Mouse (Mus musculus): ENCODE results near the gene Ssbp3.

The Ssbp3 gene

DNA sequence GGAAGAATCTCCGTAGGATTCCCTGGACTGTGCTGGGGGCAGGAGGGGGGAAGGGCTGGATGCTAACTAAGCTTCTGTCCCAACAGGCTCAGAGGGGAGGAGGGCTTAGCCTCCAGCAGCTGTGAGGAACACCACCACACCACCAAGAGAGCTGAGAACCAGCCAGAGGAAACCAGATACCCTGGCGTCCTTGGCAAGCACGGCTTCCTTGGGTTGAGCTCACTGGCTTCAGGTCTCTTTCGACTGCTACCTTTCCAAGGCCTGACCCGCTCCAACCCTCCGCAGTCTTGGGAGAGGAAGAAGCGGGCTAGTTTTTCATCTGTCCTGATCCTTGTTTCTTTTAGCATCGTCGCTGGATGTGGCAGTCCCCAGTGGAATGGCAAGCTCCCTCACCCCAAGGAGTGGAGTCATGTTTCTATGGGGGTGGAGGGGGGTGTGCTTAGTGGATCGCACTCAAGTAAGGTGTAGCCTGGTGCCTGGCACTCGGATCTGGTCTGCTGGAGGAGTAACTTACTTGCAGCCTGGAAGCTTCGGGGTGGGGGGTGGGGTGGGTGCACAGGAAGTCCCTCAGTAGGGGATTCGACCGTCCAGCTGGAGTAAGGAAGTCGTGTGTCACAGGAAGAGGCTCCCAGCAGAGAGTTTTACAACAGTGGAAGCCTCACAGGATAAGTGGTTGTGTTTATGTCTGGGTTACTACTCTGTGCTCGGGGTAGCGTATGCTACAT lies 2.6 kb upstream of the Ssbp3 start:
- peak; percentile 23 for DNase-seq (ENCODE audit: low spot score)

DNA sequence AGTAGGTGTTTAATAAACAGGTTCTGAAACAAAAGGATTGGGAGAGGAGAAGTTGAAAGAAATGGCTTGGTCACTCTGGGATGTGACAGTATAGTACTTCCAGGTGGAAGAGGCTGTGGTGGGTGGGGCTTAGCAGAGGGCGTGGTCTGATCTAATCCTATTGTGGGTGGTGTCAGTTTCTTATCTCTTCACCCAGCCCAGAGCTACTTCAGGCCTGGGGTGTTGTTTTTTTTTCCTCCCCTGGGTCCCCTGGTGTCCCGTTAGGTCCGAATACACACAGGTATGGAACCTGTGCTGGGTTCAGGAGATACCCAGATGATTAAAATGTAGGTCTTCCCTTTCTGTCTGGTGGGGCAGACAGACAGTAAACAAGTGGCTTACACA lies 2.1 kb upstream of the Ssbp3 start:
- DNase-seq (ENCODE audit: low spot score), result peak; percentile 66

- peak; percentile 73 for DNase-seq (ENCODE audit: low spot score)
Measured at GRCm38 (mm10) chr4:106908950-106909751, 1.4 kb upstream of the Ssbp3 start.

DNA sequence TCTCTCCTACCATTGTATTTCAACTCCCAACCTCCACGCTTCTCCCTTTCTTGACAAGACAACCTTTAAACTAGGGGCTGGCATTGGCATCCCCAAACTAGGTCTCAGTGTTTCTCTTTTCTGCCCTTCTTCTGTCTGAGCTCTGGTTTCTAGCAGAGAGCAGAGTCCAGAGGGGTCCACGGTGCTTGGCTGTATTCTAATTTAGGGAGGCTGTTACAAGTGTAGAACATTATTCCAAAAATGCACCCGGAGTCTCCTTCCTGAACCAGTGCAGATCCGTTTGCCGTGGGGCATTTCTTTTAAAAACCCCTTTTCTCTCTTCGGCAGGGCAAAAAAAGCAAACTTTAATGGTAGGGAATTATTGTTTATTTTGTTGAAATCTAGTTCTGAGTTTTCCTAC lies 704 bp upstream of the Ssbp3 start:
- DNase-seq (ENCODE audit: low spot score), result no peak

DNA sequence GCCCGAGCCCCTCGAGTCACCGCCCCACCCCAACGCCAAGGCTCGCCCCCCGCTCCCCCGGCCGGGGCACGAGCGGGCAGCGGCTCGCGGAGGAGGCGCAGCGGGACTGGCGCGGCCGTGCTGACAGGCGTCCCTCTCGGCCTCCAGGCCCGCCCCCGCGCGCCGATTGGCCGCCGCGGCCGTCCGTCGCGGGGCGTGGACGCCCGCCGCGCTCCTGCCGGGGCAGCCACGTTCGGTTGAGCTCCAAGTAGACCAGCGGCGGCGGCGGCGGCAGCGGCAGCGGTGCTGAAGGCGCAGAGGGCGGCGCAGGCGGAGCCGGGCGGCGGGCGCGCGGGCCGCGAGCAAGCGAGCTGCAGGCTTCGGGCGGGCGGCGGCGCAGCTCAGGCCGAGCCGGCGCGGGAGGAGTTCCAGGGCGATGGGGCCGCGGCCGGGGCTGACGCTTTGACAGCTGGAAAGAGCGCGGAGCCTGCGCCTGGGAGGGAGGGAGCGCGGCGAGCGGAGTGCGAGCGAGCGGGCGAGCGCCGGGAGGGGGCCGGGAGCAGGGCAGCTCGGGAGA lies 823 bp downstream of the Ssbp3 start:
- peak; percentile 94 for DNase-seq (ENCODE audit: low spot score)

DNA sequence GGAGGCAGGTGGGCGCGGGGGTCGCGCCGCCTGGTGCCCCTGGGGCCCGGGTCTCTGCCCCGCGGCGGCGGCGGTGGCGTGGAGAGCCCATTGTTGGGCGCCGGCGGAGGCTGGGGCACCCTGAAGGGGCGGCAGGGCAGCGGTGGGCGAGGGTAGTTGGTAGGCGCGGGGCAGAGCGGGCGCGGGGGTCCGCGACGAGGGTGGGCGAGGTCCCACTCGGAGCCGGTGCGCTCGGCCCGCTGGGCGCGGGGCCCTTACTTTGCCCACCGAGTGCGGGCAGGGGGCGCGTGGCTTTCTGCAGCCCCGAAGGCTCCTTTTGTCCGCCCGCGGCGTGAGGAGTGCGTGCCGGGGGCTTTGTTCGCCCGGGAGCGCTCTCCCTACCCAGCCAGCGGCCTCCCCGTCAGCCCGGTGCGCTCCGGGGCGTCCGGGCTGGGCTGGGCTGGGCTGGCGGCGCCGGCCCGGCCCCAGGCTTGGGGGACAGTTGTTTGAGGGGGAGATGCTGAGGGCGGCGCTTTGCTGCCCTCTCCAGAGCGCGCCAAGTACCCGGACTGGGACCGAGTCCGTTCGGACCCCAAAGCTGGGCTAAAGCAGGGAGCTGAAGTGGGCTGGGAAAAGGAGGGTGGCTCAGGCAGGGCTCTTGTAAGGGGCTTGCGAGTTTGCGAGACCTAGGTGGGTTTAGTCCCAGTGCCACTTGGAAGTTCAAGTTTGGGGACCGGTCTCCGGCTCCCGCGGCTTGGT lies 1.6 kb downstream of the Ssbp3 start:
- DNase-seq (ENCODE audit: low spot score), result no peak

DNA sequence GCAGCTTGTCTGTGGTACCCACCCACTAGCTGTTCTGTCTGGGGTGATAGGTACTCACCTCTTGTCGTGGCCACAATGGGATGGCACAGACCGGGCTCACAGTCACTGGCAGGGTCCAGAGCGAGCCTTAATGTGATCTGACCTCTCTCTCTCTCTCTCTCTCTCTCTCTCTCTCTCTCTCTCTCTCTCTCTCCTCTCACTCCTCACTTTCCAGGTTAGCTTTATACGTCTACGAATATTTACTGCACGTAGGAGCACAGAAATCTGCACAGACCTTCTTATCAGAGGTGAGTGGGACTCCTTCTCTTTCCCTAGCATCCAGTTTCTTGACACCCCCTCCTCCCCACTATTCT lies 2.2 kb downstream of the Ssbp3 start:
- no peak for DNase-seq (ENCODE audit: low spot score)

DNA sequence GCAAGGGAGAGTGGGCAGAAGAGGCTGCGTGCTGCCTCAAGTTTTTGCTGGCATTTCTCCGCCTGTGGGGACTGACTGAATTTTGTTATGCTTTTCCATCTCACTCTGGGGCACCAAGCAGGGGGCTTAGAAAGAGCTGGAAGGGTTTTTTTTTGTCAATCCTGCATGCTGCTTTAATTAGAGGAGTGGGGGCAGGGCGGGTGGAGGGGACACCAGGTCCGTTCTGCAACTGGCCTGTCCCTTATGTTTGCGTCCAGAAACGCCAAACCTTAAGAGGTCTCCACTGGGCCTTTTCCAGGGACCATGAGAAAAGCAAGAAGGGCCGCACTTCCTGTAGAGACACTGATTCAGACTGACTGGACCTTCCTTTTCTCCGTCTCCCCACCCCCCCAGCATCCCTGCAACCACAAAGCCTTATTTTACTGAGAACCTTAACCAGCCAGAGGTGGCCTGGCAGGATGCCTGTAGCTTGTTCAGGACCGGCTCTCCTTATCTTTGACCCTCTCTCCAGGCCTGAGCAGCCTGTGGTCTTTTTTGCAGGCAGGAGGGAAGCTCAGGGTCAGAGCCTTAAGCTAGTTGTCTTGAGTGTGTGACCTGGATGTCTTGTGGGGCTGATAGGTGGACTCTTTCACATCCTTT lies 3.0 kb downstream of the Ssbp3 start:
- no peak for DNase-seq (ENCODE audit: low spot score)

GRCm38 (mm10) chr4:106915265-106915664 lies 4.8 kb downstream of the Ssbp3 start:
- DNase-seq (ENCODE audit: low spot score), result no peak

- no peak for DNase-seq (ENCODE audit: low spot score)
Measured at GRCm38 (mm10) chr4:106918263-106918662, 7.8 kb downstream of the Ssbp3 start.

GRCm38 (mm10) chr4:106920119-106920518 lies 9.6 kb downstream of the Ssbp3 start:
- DNase-seq (ENCODE audit: low spot score), result no peak

GRCm38 (mm10) chr4:106921375-106922336 lies 11.2 kb downstream of the Ssbp3 start:
- no peak for DNase-seq (ENCODE audit: low spot score)

DNA sequence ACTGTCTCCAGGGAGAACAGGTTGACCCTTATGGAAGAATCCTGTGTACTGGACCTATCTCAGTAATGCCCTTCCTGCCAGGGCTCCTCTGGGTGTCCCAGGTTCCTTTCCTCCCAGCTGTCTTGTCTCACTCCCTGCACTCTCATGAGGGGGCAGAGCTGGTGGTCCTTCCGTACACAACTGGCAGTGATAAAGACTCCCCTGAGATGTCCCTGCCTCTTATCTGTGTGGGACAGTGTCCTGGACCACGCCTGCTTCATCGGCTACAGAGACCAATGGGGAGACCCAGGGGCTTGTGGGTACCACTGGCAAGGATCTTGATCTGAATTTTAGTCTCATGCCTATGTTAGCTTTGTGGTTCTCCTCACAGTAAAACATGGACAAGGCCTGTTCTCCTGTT lies 12.4 kb downstream of the Ssbp3 start:
- DNase-seq (ENCODE audit: low spot score), result no peak

GRCm38 (mm10) chr4:106924175-106924574 lies 13.7 kb downstream of the Ssbp3 start:
- no peak for DNase-seq (ENCODE audit: low spot score)

DNA sequence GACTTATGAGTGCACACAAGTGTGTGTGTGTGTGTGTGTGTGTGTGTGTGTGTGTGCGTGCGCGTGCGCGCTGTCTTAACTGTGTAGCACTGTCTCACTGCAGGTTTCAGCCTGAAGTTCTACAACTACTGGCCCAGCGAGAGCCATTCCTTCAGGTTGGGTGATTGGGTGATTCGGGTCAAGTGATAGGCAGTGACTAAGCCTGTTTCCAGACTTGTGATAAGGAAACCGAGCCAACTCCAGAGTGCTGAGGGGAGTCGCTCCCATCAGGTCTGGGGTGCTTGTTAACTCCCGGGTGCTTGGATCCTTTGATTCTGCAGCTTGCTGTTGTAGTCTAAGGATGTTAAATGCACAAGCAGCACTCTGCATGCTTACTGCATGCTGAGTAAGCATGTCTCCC lies 14.4 kb downstream of the Ssbp3 start:
- DNase-seq (ENCODE audit: low spot score), result no peak

DNA sequence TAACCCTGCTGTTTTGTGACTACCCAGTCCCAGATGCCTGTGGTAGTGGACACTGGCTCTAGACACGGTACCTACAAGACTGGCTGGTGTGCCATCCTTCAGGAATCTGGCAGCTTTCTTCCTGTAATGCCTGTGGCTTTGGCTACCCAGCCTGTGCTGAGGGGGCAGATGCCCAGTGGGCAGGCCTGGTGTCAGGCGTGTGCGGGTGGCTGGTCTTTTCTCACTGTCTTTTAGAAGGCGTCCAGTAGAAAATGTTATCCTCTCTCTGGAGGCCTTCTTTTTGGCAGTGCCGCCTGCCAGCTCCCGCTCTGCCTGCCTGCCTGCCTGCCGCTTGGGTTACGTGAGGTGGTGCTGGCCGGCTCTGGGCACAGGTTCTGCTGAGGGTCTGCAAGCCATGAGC lies 15.9 kb downstream of the Ssbp3 start:
- no peak for DNase-seq (ENCODE audit: low spot score)

- DNase-seq (ENCODE audit: low spot score), result no peak
Measured at GRCm38 (mm10) chr4:106927034-106927433, 16.5 kb downstream of the Ssbp3 start.

DNA sequence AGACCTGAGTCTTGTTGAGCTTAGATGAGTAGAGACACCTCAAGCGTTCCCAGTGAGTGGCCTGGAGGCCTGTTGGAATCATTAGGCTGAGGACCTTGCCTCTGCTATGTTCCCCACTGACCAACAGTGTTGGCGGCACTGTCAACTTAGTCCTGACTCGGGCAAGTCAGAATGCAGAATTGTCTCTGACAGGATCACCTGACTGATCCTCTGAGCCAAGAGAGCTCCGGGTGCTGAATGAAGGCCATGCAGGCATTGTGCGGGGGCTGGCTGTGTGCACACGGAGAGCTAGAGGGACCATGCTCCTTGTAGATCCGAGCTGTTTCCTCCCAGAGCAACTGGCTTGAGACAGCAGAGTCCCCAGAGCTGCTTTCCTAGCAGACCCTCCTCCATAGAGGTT lies 18.5 kb downstream of the Ssbp3 start:
- DNase-seq (ENCODE audit: low spot score), result no peak

GRCm38 (mm10) chr4:106932583-106932982 lies 22.1 kb downstream of the Ssbp3 start:
- DNase-seq (ENCODE audit: low spot score), result no peak

- DNase-seq (ENCODE audit: low spot score), result no peak
Measured at GRCm38 (mm10) chr4:106933813-106934482, 23.4 kb downstream of the Ssbp3 start.
